Mouse (Mus musculus) left cerebral cortex, adult 11 months (tissue): ENCODE results near the gene Piezo1.
"Not testable (repeated sequence)": the region's sequence is repeated elsewhere in the genome, so short reads cannot be mapped to it uniquely, and the experiment has no call there.

Experiments
- DNase-seq: peaks from one replicate; pipeline ENCODE4 v3.0.0; 2022; ENCODE audit warnings: low spot score

Piezo1 gene

GRCm38 (mm10) chr8:122551265-122552051 is at the start of gene Piezo1:
Gene Piezo1 (minus strand): TSS chr8:122551329.
- DNase-seq, result peak; percentile 51

- no peak for DNase-seq
Observed at GRCm38 (mm10) chr8:122600666-122601065, 49.5 kb upstream of the Piezo1 start.

GRCm38 (mm10) chr8:122596031-122596430 is 44.9 kb upstream of the Piezo1 start:
- DNase-seq, result no peak

- DNase-seq, result no peak
Observed at GRCm38 (mm10) chr8:122593783-122594507, 42.8 kb upstream of the Piezo1 start.

GRCm38 (mm10) chr8:122593240-122593639 is 42.1 kb upstream of the Piezo1 start:
- no peak for DNase-seq

- DNase-seq, result no peak
Observed at GRCm38 (mm10) chr8:122586749-122587148, 35.6 kb upstream of the Piezo1 start.

- no peak for DNase-seq
Observed at GRCm38 (mm10) chr8:122586171-122586570, 35.0 kb upstream of the Piezo1 start.

- no peak for DNase-seq
Observed at GRCm38 (mm10) chr8:122585411-122585891, 34.3 kb upstream of the Piezo1 start.

- DNase-seq, result no peak
Observed at GRCm38 (mm10) chr8:122584981-122585380, 33.9 kb upstream of the Piezo1 start.

GRCm38 (mm10) chr8:122580926-122581325 is 29.8 kb upstream of the Piezo1 start:
- DNase-seq, result no peak

- no peak for DNase-seq
Observed at GRCm38 (mm10) chr8:122579196-122579595, 28.1 kb upstream of the Piezo1 start.

- DNase-seq, result no peak
Observed at GRCm38 (mm10) chr8:122577116-122577515, 26.0 kb upstream of the Piezo1 start.

- DNase-seq, result peak; percentile 90
Observed at GRCm38 (mm10) chr8:122576648-122577022, 25.5 kb upstream of the Piezo1 start, which contains the start of gene Aprt. Gene Aprt (minus strand): TSS chr8:122576909.

GRCm38 (mm10) chr8:122575735-122576647 is 24.9 kb upstream of the Piezo1 start:
- DNase-seq, result no peak

- DNase-seq, result no peak
Observed at GRCm38 (mm10) chr8:122575286-122575685, 24.2 kb upstream of the Piezo1 start.

- DNase-seq, result no peak
Observed at GRCm38 (mm10) chr8:122574667-122575251, 23.6 kb upstream of the Piezo1 start.

- no peak for DNase-seq
Observed at GRCm38 (mm10) chr8:122574264-122574663, 23.1 kb upstream of the Piezo1 start.

GRCm38 (mm10) chr8:122573577-122573976 is 22.4 kb upstream of the Piezo1 start:
- no peak for DNase-seq

- DNase-seq, result not testable (repeated sequence)
Observed at GRCm38 (mm10) chr8:122573176-122573575, 22.0 kb upstream of the Piezo1 start.

GRCm38 (mm10) chr8:122572751-122573150 is 21.6 kb upstream of the Piezo1 start:
- DNase-seq, result no peak

GRCm38 (mm10) chr8:122571750-122572267 is 20.7 kb upstream of the Piezo1 start:
- DNase-seq, result no peak
